ENCODE assay signal across 12 mouse cellular contexts in the genomic region with DNA sequence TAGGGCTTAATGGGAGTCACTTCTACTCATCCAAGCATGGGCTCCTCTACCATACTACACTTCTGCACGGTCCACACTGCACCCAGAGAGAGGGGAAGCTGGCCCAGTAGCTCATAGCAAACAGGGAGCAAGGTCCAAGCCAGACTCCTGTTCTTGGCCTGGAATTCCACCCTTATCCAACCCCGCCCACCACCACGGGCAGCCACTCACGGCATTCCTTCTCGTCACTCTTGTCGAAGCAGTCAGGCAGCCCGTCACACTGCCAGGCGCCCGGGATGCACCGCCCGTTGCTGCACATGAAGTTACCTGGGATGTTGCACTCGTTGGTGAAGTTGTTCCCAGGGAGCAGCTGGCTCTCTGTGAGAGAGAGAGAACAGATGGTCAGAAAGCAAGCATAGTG.
DNase-seq lines count a peak whose midpoint lies in the region; ATAC-seq and TF ChIP-seq lines count a peak whose summit lies in the region.
"Had no signal": no experiment of that assay in that cellular context is flagged by ENCODE, and none has a peak within 500 bp of the region (broad histone marks: within the 10 kb centered on the region; RNA-seq: fewer than 3 reads in every experiment).

No protein-coding gene starts in this region.

- H3K4me3 ChIP-seq in heart, embryonic 13.5 days: no peak overlapping the region
- H3K4me3 ChIP-seq in intestine, embryonic 15.5 days (replicated peaks): no peak overlapping the region
- H3K4me3 ChIP-seq in liver, adult 2 months (ENCODE audit: insufficient read depth, low read depth, low read length): peak overlapping the region; percentile 3
- no peak overlapping the region for H3K4me3 ChIP-seq in stomach, embryonic 14.5 days (ENCODE audit: low read depth, low read length)
- H3K4me3 ChIP-seq in forebrain, embryonic 13.5 days: no peak overlapping the region
- H3K4me3 ChIP-seq: forebrain, embryonic 15.5 days had no signal

- H3K4me2 ChIP-seq in heart, embryonic 13.5 days: peak overlapping the region; percentile 34
- peak overlapping the region; percentile 33; the same call in 1 of the 2 replicates for H3K4me2 ChIP-seq in intestine, embryonic 15.5 days (replicated peaks)
- no peak overlapping the region for H3K4me2 ChIP-seq in stomach, embryonic 14.5 days (replicated peaks; ENCODE audit: low read depth, low read length)
- H3K4me2 ChIP-seq in forebrain, embryonic 13.5 days: no peak overlapping the region
- H3K4me2 ChIP-seq: forebrain, embryonic 15.5 days had no signal

- H3K27me3 ChIP-seq in heart, embryonic 13.5 days (replicated peaks): no peaks in the 10 kb centered on the region
- H3K27me3 ChIP-seq in intestine, embryonic 15.5 days (replicated peaks): no peaks in the 10 kb centered on the region
- no peaks in the 10 kb centered on the region for H3K27me3 ChIP-seq in liver, adult 2 months (ENCODE audit: control insufficient read depth, insufficient read depth, low read length)
- H3K27me3 ChIP-seq in stomach, embryonic 14.5 days (ENCODE audit: control insufficient read depth, insufficient read depth, low read length): no peaks in the 10 kb centered on the region
- H3K27me3 ChIP-seq in forebrain, embryonic 13.5 days: no peaks in the 10 kb centered on the region
- H3K27me3 ChIP-seq: CH12.LX; forebrain, embryonic 15.5 days had no signal

- peaks cover 7% of the 10 kb centered on the region for H3K36me3 ChIP-seq in heart, embryonic 13.5 days
- H3K36me3 ChIP-seq in intestine, embryonic 15.5 days: no peaks in the 10 kb centered on the region; the same call in 1 of the 2 replicates
- no peaks in the 10 kb centered on the region for H3K36me3 ChIP-seq in liver, adult 2 months (ENCODE audit: control insufficient read depth, insufficient read depth, low read length)
- no peaks in the 10 kb centered on the region for H3K36me3 ChIP-seq in stomach, embryonic 14.5 days (ENCODE audit: control insufficient read depth, insufficient read depth, low read length)
- peaks cover 17% of the 10 kb centered on the region; the same call in 1 of the 2 replicates for H3K36me3 ChIP-seq in forebrain, embryonic 13.5 days (ENCODE audit: poor library complexity, severe bottlenecking)
- H3K36me3 ChIP-seq: forebrain, embryonic 15.5 days had no signal

- H3K9me3 ChIP-seq in heart, embryonic 13.5 days: no peaks in the 10 kb centered on the region
- H3K9me3 ChIP-seq in intestine, embryonic 15.5 days: no peaks in the 10 kb centered on the region
- no peaks in the 10 kb centered on the region for H3K9me3 ChIP-seq in stomach, embryonic 14.5 days (ENCODE audit: control insufficient read depth, low read depth, low read length)
- no peaks in the 10 kb centered on the region for H3K9me3 ChIP-seq in forebrain, embryonic 13.5 days (replicated peaks)
- H3K9me3 ChIP-seq: forebrain, embryonic 15.5 days had no signal

- 0 out of 2 replicates have a peak, but pooled peaks have one; percentile 12 for TF ChIP-seq POLR2A in liver, adult 2 months (IDR thresholded peaks at IDR 0.05; ENCODE audit: extremely low read depth, insufficient read depth, low read length)

- H3K79me2 ChIP-seq in liver, adult 2 months (ENCODE audit: control insufficient read depth, insufficient read depth, low read length): no peaks in the 10 kb centered on the region

- peaks cover 56% of the 10 kb centered on the region for H3K4me1 ChIP-seq in heart, embryonic 13.5 days
- peaks cover 31% of the 10 kb centered on the region for H3K4me1 ChIP-seq in intestine, embryonic 15.5 days (replicated peaks)
- H3K4me1 ChIP-seq in liver, adult 2 months (ENCODE audit: control insufficient read depth, insufficient read depth, low read length): peaks cover 13% of the 10 kb centered on the region
- H3K4me1 ChIP-seq in stomach, embryonic 14.5 days (ENCODE audit: control insufficient read depth, insufficient read depth, low read length): peaks cover 20% of the 10 kb centered on the region
- H3K4me1 ChIP-seq in forebrain, embryonic 13.5 days: peaks cover 27% of the 10 kb centered on the region

- ATAC-seq in heart, embryonic 13.5 days (ENCODE audit: extremely low read depth, insufficient number of reproducible peaks, low FRiP score, low TSS enrichment): no peak
- ATAC-seq in intestine, embryonic 15.5 days: peak; percentile 94
- ATAC-seq in stomach, embryonic 14.5 days (ENCODE audit: insufficient number of reproducible peaks, insufficient read depth, low FRiP score, low read depth): peak; percentile 66; the same call in 1 of the 2 replicates
- no peak for ATAC-seq in forebrain, embryonic 13.5 days
- ATAC-seq: forebrain, embryonic 15.5 days had no signal

- no peak overlapping the region for H3K9ac ChIP-seq in heart, embryonic 13.5 days
- no peak overlapping the region for H3K9ac ChIP-seq in intestine, embryonic 15.5 days
- H3K9ac ChIP-seq in liver, adult 2 months (ENCODE audit: low read depth, low read length): no peak overlapping the region
- H3K9ac ChIP-seq in stomach, embryonic 14.5 days (replicated peaks; ENCODE audit: low read depth, low read length): no peak overlapping the region
- no peak overlapping the region for H3K9ac ChIP-seq in forebrain, embryonic 13.5 days
- H3K9ac ChIP-seq: forebrain, embryonic 15.5 days had no signal

- 0 out of 2 replicates have a peak overlapping the region, but pooled peaks have one; percentile 20 for H3K27ac ChIP-seq in heart, embryonic 13.5 days (replicated peaks)
- H3K27ac ChIP-seq in intestine, embryonic 15.5 days: no peak overlapping the region
- H3K27ac ChIP-seq in liver, adult 2 months (replicated peaks; ENCODE audit: insufficient read depth, low read depth, low read length): peak overlapping the region; percentile 34
- no peak overlapping the region for H3K27ac ChIP-seq in stomach, embryonic 14.5 days (ENCODE audit: low read length)
- H3K27ac ChIP-seq in forebrain, embryonic 13.5 days: no peak overlapping the region
- H3K27ac ChIP-seq: forebrain, embryonic 15.5 days had no signal

- DNase-seq in heart, adult 18-20 months: no peak
- DNase-seq in liver, adult 2 months (ENCODE audit: extremely low read depth, low read depth, low spot score): peak; percentile 92
- no peak for DNase-seq in adrenal gland, adult (ENCODE audit: inconsistent age in 2 of 2, low spot score in 1 of 2)
- no peak for DNase-seq in layer of hippocampus, postnatal 14 days (ENCODE audit: low spot score in 2 of 2)
- DNase-seq: adrenal gland, postnatal 10 days; left cerebral cortex, postnatal 4 days had no signal

- no peak for TF ChIP-seq CTCF in liver, adult 2 months (IDR thresholded peaks at IDR 0.05; ENCODE audit: low read depth, low read length)

- 32% methylated on average over 12 of the region's 12 CpGs for WGBS in heart, embryonic 13.5 days
- WGBS in intestine, embryonic 15.5 days: 53% methylated on average over 12 of the region's 12 CpGs
- WGBS in liver, adult 2 months: 20% methylated on average over 12 of the region's 12 CpGs
- 61% methylated on average over 12 of the region's 12 CpGs for WGBS in stomach, embryonic 14.5 days
- WGBS in forebrain, embryonic 13.5 days: 79% methylated on average over 12 of the region's 12 CpGs

Comparison
In these comparisons a context has a peak if more than half of its experiments do, and no peak if none do; other contexts are left out.
1. ATAC-seq: peak in intestine, embryonic 15.5 days (single experiment) and stomach, embryonic 14.5 days (single experiment); none in heart, embryonic 13.5 days (single experiment) and forebrain, embryonic 13.5 days (single experiment).
2. H3K27ac ChIP-seq: peak in heart, embryonic 13.5 days (single experiment) and liver, adult 2 months (single experiment); none in intestine, embryonic 15.5 days (single experiment), stomach, embryonic 14.5 days (single experiment) and forebrain, embryonic 13.5 days (single experiment).
3. H3K4me2 ChIP-seq: peak in heart, embryonic 13.5 days (single experiment) and intestine, embryonic 15.5 days (single experiment); none in stomach, embryonic 14.5 days (single experiment) and forebrain, embryonic 13.5 days (single experiment).